Mouse (Mus musculus): ENCODE results near the gene Commd1.

DNA sequence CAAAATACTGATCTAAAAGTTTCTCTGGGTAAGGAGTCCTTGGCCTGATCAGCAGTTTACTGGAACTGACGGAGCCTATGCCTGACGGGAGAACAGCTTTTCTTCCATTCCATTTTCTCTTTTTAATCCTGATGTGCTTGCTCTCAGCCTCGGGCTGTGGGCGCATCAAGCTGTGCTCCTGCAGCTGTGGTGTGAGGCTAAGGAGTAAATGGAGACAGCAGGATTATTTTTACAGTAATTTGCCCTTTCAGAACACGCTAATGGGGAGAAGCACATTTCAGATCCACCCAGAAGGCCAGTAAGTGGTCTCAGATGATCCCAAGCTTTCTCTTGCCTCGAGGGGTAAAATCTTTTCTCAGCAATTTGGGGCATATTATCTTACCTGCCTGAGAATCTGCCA lies 107.4 kb downstream of the Commd1 start:
- TF ChIP-seq CTCF (IDR thresholded peaks at IDR 0.05; ENCODE audit: low read depth, low read length) (no peak), POLR2A (IDR thresholded peaks at IDR 0.05; ENCODE audit: insufficient read depth, low read length) (no peak)
